ENCODE assay signal across 8 mouse cellular contexts in the genomic region with DNA sequence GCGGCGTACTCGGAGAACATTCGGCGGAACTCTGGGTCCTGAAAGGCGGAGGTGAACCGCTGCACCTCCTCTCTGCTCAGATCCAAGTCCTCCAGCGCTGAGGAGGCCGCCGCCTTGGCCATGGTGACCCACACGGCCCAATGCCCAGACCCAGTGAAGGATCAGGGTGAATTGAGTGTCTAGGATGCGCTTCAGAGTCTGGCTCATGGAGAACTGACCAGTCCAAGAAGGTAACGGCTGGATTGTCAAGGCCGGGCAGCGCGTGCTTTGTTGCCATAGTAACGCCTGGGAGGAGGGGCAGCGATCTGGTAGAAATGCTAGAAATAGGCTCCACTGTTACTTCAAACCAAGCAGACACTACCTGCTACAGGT. TPM values are rescaled to one million over a fixed set of nuclear protein-coding genes. Genes with fewer than 3 reads are reported as not detected.
A peak's percentile ranks its signal among the peaks of the same experiment; 100 is the strongest.
DNase-seq lines count a peak whose midpoint lies in the region; ATAC-seq lines count a peak whose summit lies in the region.

A gene (minus strand): TSS at position 266 of the 372 bp plus-strand sequence.

- peak; percentile 45 for ATAC-seq in common myeloid progenitor, adult 5-6 weeks (replicated peaks; ENCODE audit: low read depth, poor library complexity, severe bottlenecking)
- ATAC-seq in inflammation-experienced regulatory T-cells, adult 6 months: peak; percentile 4

- H3K27ac ChIP-seq in macrophage: peak within 1 kb of the TSS; percentile 45

- 3% methylated on average over 18 of the region's 18 CpGs for WGBS in macrophage (ENCODE audit: missing documents)

- DNase-seq in right cerebral cortex, adult 18-20 months: peak; percentile 52
- DNase-seq in right cerebral cortex, postnatal 25 days: no peak
- peak; percentile 61 for DNase-seq in gastrocnemius, postnatal 10 days
- DNase-seq in left cerebral cortex, adult 8-10 months (ENCODE audit: low spot score in 2 of 2): peak; percentile 42 to 58
- peak; percentile 57 for DNase-seq in retina, postnatal 7 days (ENCODE audit: low read depth, low spot score)

- H3K36me3 ChIP-seq in macrophage (ENCODE audit: inconsistent target): no peaks in the 10 kb centered on the region

- peaks cover 44% of the 10 kb centered on the region for H3K79me2 ChIP-seq in macrophage (ENCODE audit: inconsistent target)

- H3K4me3 ChIP-seq in macrophage (ENCODE audit: inconsistent target): peak within 1 kb of the TSS; percentile 85

RNA-seq across cellular contexts. Expression of the gene that starts here (rescaled TPM):
- 3.0 and 6.5 TPM in 2 replicates for total RNA-seq in common myeloid progenitor, adult 5-6 weeks (2017)
- under 1 TPM; 0.61 to 0.70 TPM for total RNA-seq in gastrocnemius, postnatal 10 days (2021)
- 1 to 10 TPM; 4.7 to 5.4 (median 4.7) TPM for polyA plus RNA-seq in inflammation-experienced regulatory T-cells, adult 6 months (2017; shearing (Covaris generic))
- 1 to 10 TPM; 1.3 to 1.7 (median 1.5) TPM for total RNA-seq in left cerebral cortex, adult 8-10 months (2022)
- 1 to 10 TPM in 9 of 26 experiments, under 1 TPM in 9, not detected in 8; 0.26 to 2.4 (median 1.0) TPM for total RNA-seq in macrophage (2018; cell fraction: chromatin; rRNA removed)
- total RNA-seq in macrophage (2018; cell fraction: cytosol; rRNA removed): 1 to 10 TPM in 19 of 26 experiments, under 1 TPM in 7; 0.43 to 3.1 (median 1.6) TPM
- 1 to 10 TPM in 13 of 26 experiments, under 1 TPM in 11, not detected in 2; 0.17 to 4.1 (median 1.1) TPM for total RNA-seq in macrophage (2018; cell fraction: nucleus; rRNA removed)
- polyA plus RNA-seq in macrophage (2018): 1.5 to 3.6 TPM (median 2.6 TPM) in 3 replicates

Comparison
In these comparisons a context has a peak if more than half of its experiments do, and no peak if none do; other contexts are left out.
1. Peak in DNase-seq in gastrocnemius, postnatal 10 days; RNA of the gene not detected or under 1 TPM.